Mouse (Mus musculus) testis, adult 2 months (tissue): ENCODE measurements around the gene Theg.

Experiments used
- CTCF ChIP-seq: fragments of 200-500 bp; IDR thresholded peaks from 2 replicates; pipeline ENCODE4 v1.5.1; 2012; ENCODE audit warnings: low read depth, mild to moderate bottlenecking, inconsistent platforms, low read length, moderate library complexity; ENCODE audit not compliant: control insufficient read depth, insufficient read depth, insufficient replicate concordance
- POLR2A ChIP-seq: fragments of 200-500 bp; IDR thresholded peaks from 2 replicates; pipeline ENCODE4 v1.6.1; 2012; ENCODE audit warnings: low read depth, mild to moderate bottlenecking, inconsistent platforms, low read length, moderate library complexity; ENCODE audit not compliant: control insufficient read depth

- TF ChIP-seq CTCF (no peak), POLR2A (no peak)
Observed at GRCm38 (mm10) chr10:79587752-79588126, 608 bp upstream of the Theg start.
